Mouse (Mus musculus) stomach, embryonic 15.5 days (tissue): ENCODE results near the gene Zfp575. TPM values are rescaled to one million over a fixed set of nuclear protein-coding genes. Genes with fewer than 3 reads are reported as not detected.

Source experiments
- ATAC-seq: fragments of 200-750 bp; cut with Nextera tagmentation; 2 replicates; pipeline ENCODE4 v1.8.0; 2017; ENCODE audit warnings: low read depth, moderate number of reproducible peaks, moderate TSS enrichment; ENCODE audit not compliant: insufficient read depth, low FRiP score
- H3K27ac ChIP-seq: fragments of 300-500 bp; sonication (generic); 2 replicates; pipeline ENCODE4 v1.5.1; 2015; ENCODE audit warnings: mild to moderate bottlenecking, inconsistent platforms
- H3K27me3 ChIP-seq: fragments of 300-500 bp; sonication (generic); replicated peaks from 2 replicates; pipeline ENCODE4 v1.6.1; 2015; ENCODE audit warnings: inconsistent platforms
- H3K36me3 ChIP-seq: fragments of 300-500 bp; sonication (generic); 2 replicates; pipeline ENCODE4 v1.6.1; 2015; ENCODE audit warnings: inconsistent platforms
- H3K4me1 ChIP-seq: fragments of 300-500 bp; sonication (generic); 2 replicates; pipeline ENCODE4 v1.6.1; 2015; ENCODE audit warnings: inconsistent platforms
- H3K4me2 ChIP-seq: fragments of 300-500 bp; sonication (generic); 2 replicates; pipeline ENCODE4 v1.6.1; 2015; ENCODE audit warnings: mild to moderate bottlenecking, inconsistent platforms
- H3K4me3 ChIP-seq: fragments of 300-500 bp; sonication (generic); replicated peaks from 2 replicates; pipeline ENCODE4 v1.5.1; 2015; ENCODE audit warnings: inconsistent platforms
- H3K9ac ChIP-seq: fragments of 300-500 bp; sonication (generic); 2 replicates; pipeline ENCODE4 v1.6.1; 2015; ENCODE audit warnings: inconsistent platforms
- H3K9me3 ChIP-seq: fragments of 300-500 bp; sonication (generic); 2 replicates; pipeline ENCODE4 v1.6.1; 2016; ENCODE audit warnings: inconsistent platforms
- WGBS: fragments of 180-500 bp; shearing (Covaris S2); methylation state at CpG from one replicate; pipeline ENCODE4 v1.1.7; 2015; 5-methylcytosine and 5-hydroxymethylcytosine counted together
- polyA plus RNA-seq: library from polyadenylated mRNA; unstranded; fragments of >200 nt; fragmentation: Nextera tagmentation; extraction: Ambion mirVana; gene quantifications from 2 replicates; pipeline ENCODE4 v1.2.1, GENCODE M21; 2015

Zfp575 gene
- polyA plus RNA-seq, 1 experiment from 2014 or later, result 5.0 TPM

DNA sequence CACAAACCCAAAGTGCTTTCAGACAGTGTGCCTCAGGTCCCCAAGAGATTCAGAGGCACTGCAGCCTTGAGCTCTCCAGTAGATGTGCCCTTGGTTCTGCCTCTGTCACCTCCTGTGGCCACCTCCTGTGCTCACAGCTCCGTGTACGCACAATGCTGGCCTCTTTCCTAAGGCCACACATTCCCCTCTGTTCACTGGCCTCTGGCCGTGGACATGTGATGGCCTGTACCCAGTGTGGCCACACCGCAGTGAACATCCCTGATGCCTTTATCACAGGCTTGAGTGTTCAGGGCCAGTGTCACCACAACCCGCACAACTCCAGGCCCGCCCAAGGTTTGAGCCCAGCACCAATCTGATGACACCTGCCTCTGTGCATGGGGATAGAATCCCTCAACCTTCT is 2.6 kb downstream of the Zfp575 start:
- ATAC-seq, result no peak
- Histone ChIP-seq H3K9me3 (no peaks in the 10 kb centered on the region), H3K4me3 (no peak overlapping the region), H3K27ac (no peak overlapping the region), H3K4me2 (no peak overlapping the region), H3K9ac (no peak overlapping the region), H3K27me3 (peaks cover 18% of the 10 kb centered on the region; the same call in 1 of the 2 replicates), H3K36me3 (no peaks in the 10 kb centered on the region), H3K4me1 (0 out of 2 replicates have a peak, but pooled peaks cover 10% of the 10 kb centered on the region)
- WGBS, result 91% methylated on average over 6 of the region's 6 CpGs

DNA sequence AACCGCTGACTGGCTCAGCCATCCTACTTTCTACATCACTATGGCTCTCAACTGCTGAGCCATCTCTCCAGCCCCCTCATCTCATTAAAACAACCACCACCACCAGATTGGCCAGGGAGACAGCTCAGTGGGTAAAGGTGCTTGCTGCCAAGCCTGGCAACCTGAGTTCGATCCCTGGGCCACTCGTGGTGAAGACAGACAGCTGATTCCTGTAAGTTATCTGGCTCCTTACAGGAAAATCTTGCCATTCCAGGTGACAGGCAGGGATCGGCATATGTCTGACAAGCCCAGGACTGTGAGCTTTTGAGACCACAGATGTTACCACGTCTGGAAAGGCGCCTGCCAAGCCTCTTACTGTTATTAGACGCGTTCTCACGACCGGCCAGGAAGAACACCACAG is 9.6 kb downstream of the Zfp575 start:
- H3K4me3 ChIP-seq, result no peak overlapping the region
- WGBS, result 89% methylated on average over 10 of the region's 10 CpGs
- H3K27me3 ChIP-seq, result no peaks in the 10 kb centered on the region
- H3K9me3 ChIP-seq, result no peaks in the 10 kb centered on the region
- H3K9ac ChIP-seq, result no peak overlapping the region
- H3K4me1 ChIP-seq, result no peaks in the 10 kb centered on the region
- no peak overlapping the region for H3K4me2 ChIP-seq
- H3K36me3 ChIP-seq, result no peaks in the 10 kb centered on the region; the same call in 1 of the 2 replicates
- no peak for ATAC-seq
- H3K27ac ChIP-seq, result no peak overlapping the region

DNA sequence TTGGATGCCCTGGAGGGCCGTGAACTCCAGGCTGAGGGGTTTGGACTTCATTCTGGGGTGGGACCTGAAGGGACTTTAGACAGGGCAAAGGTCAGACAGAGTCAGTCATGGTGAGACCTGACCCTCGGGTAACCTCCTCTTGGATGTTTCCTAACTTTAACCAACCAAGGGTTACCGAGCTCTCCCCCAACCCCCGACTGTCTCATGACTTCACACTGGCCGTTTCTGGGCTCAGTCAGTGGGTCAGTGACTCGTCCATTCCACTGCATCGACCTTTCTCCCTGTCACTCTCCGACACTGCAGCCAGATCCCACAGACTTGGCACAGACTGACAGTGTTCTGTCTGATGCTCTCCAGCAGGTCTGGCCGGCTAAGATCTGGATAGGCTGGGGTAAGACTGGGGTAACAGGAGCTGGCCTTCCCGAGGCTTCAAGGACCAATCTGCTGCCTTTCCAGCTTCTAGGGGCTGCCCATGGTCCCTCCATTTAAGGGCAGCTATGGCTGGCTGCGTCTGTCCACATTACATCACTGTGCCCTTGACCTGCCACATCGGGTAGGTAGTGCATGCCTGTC is 13.1 kb downstream of the Zfp575 start:
- Histone ChIP-seq H3K27ac (no peak overlapping the region), H3K36me3 (peaks cover 5% of the 10 kb centered on the region), H3K4me2 (no peak overlapping the region), H3K9me3 (no peaks in the 10 kb centered on the region), H3K9ac (no peak overlapping the region), H3K4me3 (no peak overlapping the region), H3K27me3 (no peaks in the 10 kb centered on the region), H3K4me1 (no peaks in the 10 kb centered on the region)
- peak; percentile 33; the same call in 1 of the 2 replicates for ATAC-seq
- 62% methylated on average over 12 of the region's 12 CpGs for WGBS

DNA sequence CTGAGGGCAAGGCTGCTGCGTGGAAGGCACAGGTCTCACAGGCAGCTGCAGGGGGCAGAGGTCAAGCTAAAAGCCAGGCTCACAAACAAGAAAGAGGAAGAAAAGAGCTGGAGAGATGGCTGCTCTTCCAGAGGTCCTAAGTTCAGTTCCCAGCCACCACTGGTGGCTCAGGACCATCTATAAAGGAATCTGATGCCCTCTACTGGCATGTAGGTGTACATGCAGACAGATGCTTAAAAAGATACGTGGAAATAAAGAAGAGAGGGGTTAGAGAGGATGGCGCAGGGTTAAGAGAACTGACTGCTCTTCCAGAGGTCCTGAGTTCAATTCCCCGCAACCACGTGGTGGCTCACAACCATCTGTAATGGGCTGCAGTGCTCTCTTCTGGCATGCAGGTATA is 15.0 kb downstream of the Zfp575 start:
- Histone ChIP-seq H3K4me2 (no peak overlapping the region), H3K4me3 (no peak overlapping the region), H3K27ac (no peak overlapping the region), H3K9ac (no peak overlapping the region), H3K4me1 (no peaks in the 10 kb centered on the region), H3K27me3 (no peaks in the 10 kb centered on the region), H3K36me3 (peaks cover 19% of the 10 kb centered on the region), H3K9me3 (no peaks in the 10 kb centered on the region)
- ATAC-seq, result no peak
- WGBS, result 60% methylated on average over 5 of the region's 5 CpGs

DNA sequence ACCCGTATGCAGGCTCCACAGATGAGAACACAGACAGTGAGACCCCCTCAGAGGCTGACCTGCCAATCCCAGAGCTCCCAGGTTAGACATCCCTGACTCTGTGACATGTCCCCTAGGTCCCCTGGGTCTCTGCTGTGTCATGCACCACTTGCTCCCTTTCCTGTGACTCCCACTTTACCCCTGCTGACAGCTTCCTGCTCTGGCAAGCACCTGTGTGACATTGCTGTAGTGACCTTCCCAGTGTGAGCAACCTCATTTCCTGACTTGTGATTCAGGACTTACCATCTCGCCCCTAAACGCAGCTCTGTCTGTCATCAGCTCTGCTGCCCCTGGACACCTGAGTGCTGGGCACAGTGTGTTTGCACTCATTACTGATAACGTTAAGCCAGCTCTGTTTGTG is 16.4 kb downstream of the Zfp575 start:
- 75% methylated on average over 4 of the region's 4 CpGs for WGBS
- H3K36me3 ChIP-seq, result peaks cover 32% of the 10 kb centered on the region

DNA sequence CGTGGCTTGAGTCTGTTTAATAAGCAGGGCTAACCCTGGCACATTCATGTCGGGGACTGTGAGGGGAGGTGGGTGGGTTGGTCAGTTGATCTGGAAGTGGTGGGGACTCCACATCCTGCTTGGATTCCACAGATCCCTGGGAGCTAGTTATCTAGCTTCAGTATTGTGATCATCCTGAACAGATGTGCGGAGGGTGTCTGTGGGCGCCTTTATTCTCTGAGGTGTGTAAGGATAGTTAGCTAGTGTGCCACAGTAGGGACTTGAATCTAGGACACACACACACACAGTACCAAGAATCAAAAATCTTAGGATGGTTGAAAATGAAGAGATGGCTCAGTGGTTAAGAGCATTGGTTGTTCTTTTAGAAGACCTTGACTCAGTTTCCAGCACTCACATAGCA is 18.9 kb downstream of the Zfp575 start:
- Histone ChIP-seq H3K9ac (no peak overlapping the region), H3K36me3 (peaks cover 32% of the 10 kb centered on the region), H3K4me3 (no peak overlapping the region), H3K4me1 (no peaks in the 10 kb centered on the region), H3K27me3 (no peaks in the 10 kb centered on the region), H3K27ac (no peak overlapping the region), H3K4me2 (no peak overlapping the region), H3K9me3 (no peaks in the 10 kb centered on the region)
- no peak for ATAC-seq
- WGBS, result 90% methylated on average over 4 of the region's 4 CpGs

More for the DNA sequence above, 16.4 kb downstream of the Zfp575 start:
- Histone ChIP-seq H3K9me3 (no peaks in the 10 kb centered on the region), H3K4me1 (no peaks in the 10 kb centered on the region), H3K4me2 (no peak overlapping the region), H3K4me3 (no peak overlapping the region), H3K27ac (no peak overlapping the region), H3K9ac (no peak overlapping the region), H3K27me3 (no peaks in the 10 kb centered on the region)
- ATAC-seq, result no peak

DNA sequence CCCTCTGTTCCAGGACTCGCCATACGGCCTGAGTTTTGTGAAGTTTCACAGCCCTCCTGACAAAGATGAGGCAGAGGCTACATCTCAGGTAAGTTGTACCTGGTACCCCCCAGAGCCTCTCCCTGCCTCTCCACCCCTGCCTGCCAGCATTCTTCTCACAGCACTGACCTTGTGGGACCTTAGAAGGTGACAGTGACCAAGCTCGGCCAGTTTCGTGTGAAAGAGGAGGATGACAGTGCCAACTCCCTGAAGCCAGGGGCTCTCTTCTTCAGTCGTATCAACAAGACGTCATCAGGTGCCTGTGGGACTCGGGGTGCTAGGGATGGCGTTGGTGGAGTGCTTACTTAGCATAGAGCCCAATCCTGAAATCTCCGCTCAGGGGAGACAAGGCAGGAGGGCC is 21.2 kb downstream of the Zfp575 start:
- Histone ChIP-seq H3K4me3 (no peak overlapping the region), H3K9ac (no peak overlapping the region), H3K4me1 (no peaks in the 10 kb centered on the region), H3K4me2 (no peak overlapping the region), H3K36me3 (peaks cover 37% of the 10 kb centered on the region), H3K27me3 (no peaks in the 10 kb centered on the region), H3K27ac (no peak overlapping the region), H3K9me3 (no peaks in the 10 kb centered on the region)
- WGBS, result 93% methylated on average over 9 of the region's 9 CpGs
- no peak for ATAC-seq

DNA sequence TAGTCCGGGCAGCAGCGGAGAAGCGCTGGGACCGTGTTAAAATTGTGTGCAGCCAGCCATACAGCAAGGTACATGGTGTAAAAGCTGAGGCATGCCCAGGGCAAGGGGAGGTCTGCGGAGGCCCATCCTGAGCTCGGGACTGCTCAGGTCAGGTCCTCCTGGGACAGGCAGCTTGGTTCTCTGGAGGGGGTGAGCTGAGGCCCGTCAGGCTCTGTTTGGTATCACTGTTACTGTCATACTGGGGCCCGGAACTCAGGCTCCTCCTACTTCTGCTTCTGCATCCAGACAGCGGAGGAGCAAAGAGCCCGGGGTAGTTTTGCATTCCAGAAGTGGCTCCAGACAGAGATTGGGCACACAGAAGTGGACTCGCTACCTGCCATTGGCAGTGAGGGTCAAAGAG is 21.8 kb downstream of the Zfp575 start:
- Histone ChIP-seq H3K27ac (no peak overlapping the region), H3K27me3 (no peaks in the 10 kb centered on the region), H3K36me3 (peaks cover 38% of the 10 kb centered on the region)

DNA sequence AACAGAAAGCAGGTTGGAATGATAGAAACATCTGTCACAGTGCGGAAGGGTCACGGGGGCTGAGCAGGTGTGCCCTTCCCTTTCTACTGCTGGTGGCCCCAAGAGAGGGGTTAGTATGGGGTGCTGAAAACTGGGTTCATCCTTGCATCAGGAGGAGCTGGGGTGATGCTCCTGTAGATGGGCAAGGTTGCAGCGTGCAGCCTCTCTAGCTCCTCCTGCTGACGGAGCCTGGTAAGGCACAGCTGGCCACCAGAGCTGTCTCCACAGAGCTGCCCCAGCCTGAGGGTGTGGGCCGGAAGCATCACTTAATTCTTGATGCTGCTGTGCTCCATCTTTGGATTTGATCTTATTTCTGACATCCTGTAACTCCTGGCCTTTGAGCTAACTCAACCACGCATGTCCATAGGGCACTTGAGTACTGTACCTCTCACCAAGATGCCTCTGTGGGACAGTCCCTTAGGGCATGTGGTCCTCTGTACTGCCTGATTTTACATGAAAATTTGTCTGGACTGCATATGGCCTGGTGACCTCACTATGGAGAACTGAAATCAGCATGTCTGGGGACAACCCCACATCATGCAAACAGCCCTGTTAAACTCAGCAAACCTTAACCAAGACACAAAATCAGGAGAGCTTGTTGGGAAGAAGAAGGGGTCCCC is 22.7 kb downstream of the Zfp575 start:
- Histone ChIP-seq H3K4me2 (no peak overlapping the region), H3K9ac (no peak overlapping the region), H3K9me3 (no peaks in the 10 kb centered on the region), H3K4me1 (no peaks in the 10 kb centered on the region), H3K36me3 (peaks cover 38% of the 10 kb centered on the region), H3K4me3 (no peak overlapping the region), H3K27me3 (no peaks in the 10 kb centered on the region), H3K27ac (no peak overlapping the region)
- ATAC-seq, result no peak
- WGBS, result 59% methylated on average over 6 of the region's 6 CpGs

More for the DNA sequence above, 21.8 kb downstream of the Zfp575 start:
- no peak overlapping the region for H3K4me2 ChIP-seq
- no peak overlapping the region for H3K9ac ChIP-seq
- WGBS, result 88% methylated on average over 11 of the region's 11 CpGs
- no peak overlapping the region for H3K4me3 ChIP-seq
- H3K4me1 ChIP-seq, result no peaks in the 10 kb centered on the region
- ATAC-seq, result no peak
- H3K9me3 ChIP-seq, result no peaks in the 10 kb centered on the region

DNA sequence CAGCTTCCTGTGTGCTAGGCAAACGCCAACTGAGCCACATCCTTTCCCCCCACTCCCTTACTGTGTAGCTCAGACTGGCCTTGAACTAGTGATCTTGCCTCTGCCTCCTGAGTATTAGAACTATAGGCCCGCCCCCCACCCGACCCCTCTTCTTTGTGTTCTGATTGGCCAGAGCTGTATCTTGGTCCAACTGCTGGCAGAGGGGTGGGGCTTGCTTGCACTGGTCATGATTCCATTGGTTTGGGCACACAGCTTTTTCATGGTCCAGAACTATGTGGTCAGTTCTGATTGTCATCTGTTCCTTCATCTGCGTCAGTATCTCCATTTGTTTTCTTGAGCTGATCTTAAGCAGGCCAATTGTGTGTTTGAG is 23.6 kb downstream of the Zfp575 start:
- Histone ChIP-seq H3K4me3 (no peak overlapping the region), H3K9me3 (no peaks in the 10 kb centered on the region), H3K4me2 (no peak overlapping the region), H3K27me3 (no peaks in the 10 kb centered on the region), H3K9ac (no peak overlapping the region), H3K4me1 (no peaks in the 10 kb centered on the region), H3K36me3 (peaks cover 43% of the 10 kb centered on the region), H3K27ac (no peak overlapping the region)
- ATAC-seq, result no peak
- 88% methylated on average over 4 of the region's 4 CpGs for WGBS

DNA sequence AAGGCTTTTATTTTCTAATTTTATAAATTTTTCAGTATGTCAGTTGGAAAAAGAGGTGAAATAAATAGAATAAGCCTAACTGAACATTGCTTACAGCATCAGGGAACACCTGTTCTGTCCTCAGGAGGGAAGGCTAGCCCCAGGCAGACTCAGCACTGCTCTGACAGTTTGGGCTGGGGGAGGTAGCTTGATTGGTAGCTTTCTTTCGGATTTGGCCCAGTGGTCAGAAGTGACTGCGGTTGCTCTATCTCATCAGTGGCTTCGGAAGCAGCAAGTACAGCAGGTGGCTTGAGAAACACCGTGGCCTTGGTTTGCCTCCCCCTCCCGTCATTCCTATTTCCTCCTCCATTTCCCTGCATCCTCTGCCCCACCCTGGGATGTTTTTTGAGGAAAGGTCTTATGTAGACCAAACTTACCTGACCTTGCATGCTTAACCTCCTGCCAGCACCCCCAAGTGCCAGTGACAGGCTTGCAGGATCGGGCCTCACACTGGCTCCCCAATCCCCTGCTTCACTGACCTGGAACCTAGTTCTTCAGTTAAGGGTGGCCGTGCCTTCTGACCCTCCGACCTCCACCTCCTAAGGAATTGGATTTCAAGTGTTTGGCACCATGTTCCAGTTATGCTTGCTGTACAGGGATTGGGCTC is 24.1 kb downstream of the Zfp575 start:
- H3K9me3 ChIP-seq, result no peaks in the 10 kb centered on the region
- no peak overlapping the region for H3K27ac ChIP-seq
- H3K9ac ChIP-seq, result no peak overlapping the region
- 90% methylated on average over 8 of the region's 8 CpGs for WGBS
- no peak for ATAC-seq
- no peaks in the 10 kb centered on the region for H3K4me1 ChIP-seq
- no peak overlapping the region for H3K4me2 ChIP-seq
- no peak overlapping the region for H3K4me3 ChIP-seq
- H3K36me3 ChIP-seq, result peaks cover 38% of the 10 kb centered on the region
- H3K27me3 ChIP-seq, result no peaks in the 10 kb centered on the region

DNA sequence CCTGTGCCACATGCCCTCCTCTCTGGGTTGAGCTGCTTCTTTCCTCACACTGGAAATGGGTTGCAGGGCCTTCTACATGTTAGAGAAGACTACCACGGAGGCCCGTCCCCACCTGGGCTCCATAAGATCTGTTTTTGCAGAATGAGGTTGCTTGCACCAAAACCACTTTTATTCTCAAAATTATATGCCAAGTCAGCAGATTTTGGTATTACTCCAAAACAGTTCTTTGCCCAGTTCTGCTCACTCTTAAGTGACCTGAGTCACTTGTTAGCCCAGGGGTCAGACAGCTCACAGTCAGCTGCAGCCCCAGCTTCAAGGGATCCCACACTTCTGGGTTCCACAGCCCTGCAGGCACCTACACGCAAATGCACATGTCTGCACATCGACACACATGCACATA is 26.0 kb downstream of the Zfp575 start:
- no peak for ATAC-seq
- H3K36me3 ChIP-seq, result peaks cover 23% of the 10 kb centered on the region
- no peak overlapping the region for H3K9ac ChIP-seq
- WGBS, result 83% methylated on average over 4 of the region's 4 CpGs
- H3K4me1 ChIP-seq, result no peaks in the 10 kb centered on the region
- no peak overlapping the region for H3K4me3 ChIP-seq
- no peaks in the 10 kb centered on the region for H3K9me3 ChIP-seq
- H3K27ac ChIP-seq, result 0 out of 2 replicates have a peak overlapping the region, but pooled peaks have one; percentile 9
- no peaks in the 10 kb centered on the region for H3K27me3 ChIP-seq
- no peak overlapping the region for H3K4me2 ChIP-seq
